Comparison of ENCODE assay signal across 25 mouse cellular contexts in the genomic region with DNA sequence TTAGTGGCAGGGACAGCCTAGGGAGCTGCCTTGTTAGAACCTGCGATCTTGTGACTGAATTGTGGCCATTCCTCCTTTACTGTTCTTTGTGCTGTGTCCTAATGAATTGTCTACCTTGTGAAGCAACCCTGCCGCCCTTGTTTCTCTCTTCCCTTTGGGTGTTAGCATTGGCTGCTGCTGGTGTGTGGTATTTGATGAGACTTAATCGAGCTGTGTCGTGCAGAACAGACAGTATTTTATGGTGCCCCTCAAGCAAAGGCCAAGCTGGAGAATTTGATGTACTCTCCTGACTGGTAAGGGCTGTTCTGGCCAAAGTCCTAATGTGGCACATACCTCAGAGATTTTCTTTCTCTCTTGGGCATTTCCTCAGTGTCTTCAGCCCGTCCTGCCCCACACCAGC.
"Had no signal": no experiment of that assay in that cellular context is flagged by ENCODE, and none has a peak within 500 bp of the region (broad histone marks: within the 10 kb centered on the region; RNA-seq: fewer than 3 reads in every experiment).

No protein-coding gene starts in this region.

- ATAC-seq: hindbrain, postnatal 0 days; intestine, embryonic 16.5 days; liver, embryonic 12.5 days had no signal

- H3K36me3 ChIP-seq: heart, embryonic 10.5 days; heart, embryonic 12.5 days; hindbrain, embryonic 13.5 days; hindbrain, embryonic 15.5 days; limb, embryonic 15.5 days had no signal

- H3K4me2 ChIP-seq: heart, embryonic 12.5 days; hindbrain, embryonic 13.5 days; hindbrain, embryonic 15.5 days; kidney, embryonic 15.5 days; limb, embryonic 13.5 days; limb, embryonic 15.5 days; liver, embryonic 12.5 days had no signal

- H3K27ac ChIP-seq: heart, embryonic 10.5 days; hindbrain, embryonic 10.5 days; hindbrain, embryonic 13.5 days; hindbrain, embryonic 15.5 days; hindbrain, postnatal 0 days; kidney, embryonic 15.5 days; kidney, postnatal 0 days; limb, embryonic 13.5 days; limb, embryonic 15.5 days; liver, embryonic 12.5 days had no signal

- H3K27me3 ChIP-seq: heart, embryonic 12.5 days; hindbrain, embryonic 13.5 days; hindbrain, embryonic 15.5 days; kidney, embryonic 15.5 days; limb, embryonic 13.5 days; limb, embryonic 15.5 days; liver, embryonic 12.5 days had no signal

- H3K4me1 ChIP-seq: heart, embryonic 10.5 days; heart, embryonic 12.5 days; hindbrain, embryonic 10.5 days; hindbrain, embryonic 15.5 days had no signal

- H3K9ac ChIP-seq: heart, embryonic 12.5 days; hindbrain, embryonic 13.5 days; hindbrain, embryonic 15.5 days; kidney, embryonic 15.5 days; limb, embryonic 13.5 days; limb, embryonic 15.5 days; liver, embryonic 12.5 days had no signal

- DNase-seq: gastrocnemius, postnatal 14 days; gastrocnemius, postnatal 36 days; heart, adult 18-20 months; heart, postnatal 10 days; heart, postnatal 4 days; kidney, adult 11 months; kidney, adult 2 months; kidney, adult 9 months; kidney, postnatal 14 days; kidney, postnatal 36 days; layer of hippocampus, adult 9-11 months; layer of hippocampus, postnatal 36 days; left cerebral cortex, postnatal 4 days had no signal

- H3K4me3 ChIP-seq: heart, embryonic 10.5 days; heart, embryonic 12.5 days; hindbrain, embryonic 10.5 days; hindbrain, embryonic 13.5 days; hindbrain, embryonic 15.5 days; kidney, embryonic 15.5 days; limb, embryonic 13.5 days; limb, embryonic 15.5 days; liver, embryonic 12.5 days had no signal

- H3K9me3 ChIP-seq: heart, embryonic 10.5 days; hindbrain, embryonic 13.5 days; hindbrain, embryonic 15.5 days; kidney, embryonic 15.5 days; limb, embryonic 15.5 days had no signal
